Mouse (Mus musculus) embryonic facial prominence, embryonic 11.5 days (tissue): ENCODE measurements around the gene Rarres1. TPM values are rescaled to one million over a fixed set of nuclear protein-coding genes. Genes with fewer than 3 reads are reported as not detected.

ENCODE experiments used
- ATAC-seq: fragments of 200-750 bp; cut with Nextera tagmentation; replicated peaks from 2 replicates; pipeline ENCODE4 v1.8.0; 2017; ENCODE audit warnings: low read depth; ENCODE audit not compliant: insufficient number of reproducible peaks, low FRiP score, low TSS enrichment
- DNase-seq: peaks from one replicate; pipeline ENCODE4 v3.0.0-alpha.2; 2015; ENCODE audit warnings: low spot score
- H3K27ac ChIP-seq: fragments of 300-500 bp; sonication (generic); replicated peaks from 2 replicates; pipeline ENCODE4 v1.5.1; 2014; ENCODE audit warnings: mild to moderate bottlenecking, low read depth, low read length, control low read depth
- H3K27me3 ChIP-seq: fragments of 300-500 bp; sonication (generic); 2 replicates; pipeline ENCODE4 v1.6.1; 2014; ENCODE audit warnings: mild to moderate bottlenecking, low read length, moderate library complexity, mixed read lengths; ENCODE audit not compliant: control insufficient read depth, insufficient read depth
- H3K36me3 ChIP-seq: fragments of 300-500 bp; sonication (generic); replicated peaks from 2 replicates; pipeline ENCODE4 v1.6.1; 2014; ENCODE audit warnings: low read depth, mild to moderate bottlenecking, low read length, moderate library complexity, mixed read lengths; ENCODE audit not compliant: control insufficient read depth, insufficient read depth
- H3K4me1 ChIP-seq: fragments of 300-500 bp; sonication (generic); 2 replicates; pipeline ENCODE4 v1.6.1; 2014; ENCODE audit warnings: low read length, mixed read lengths; ENCODE audit not compliant: control insufficient read depth, insufficient read depth
- H3K4me2 ChIP-seq: fragments of 300-500 bp; sonication (generic); 2 replicates; pipeline ENCODE4 v1.6.1; 2014; ENCODE audit warnings: low read depth, mild to moderate bottlenecking, control low read depth, low read length, moderate library complexity
- H3K4me3 ChIP-seq: fragments of 300-500 bp; sonication (generic); 2 replicates; pipeline ENCODE4 v1.5.1; 2014; ENCODE audit warnings: low read depth, low read length, control low read depth
- H3K9ac ChIP-seq: fragments of 300-500 bp; sonication (generic); replicated peaks from 2 replicates; pipeline ENCODE4 v1.6.1; 2014; ENCODE audit warnings: mild to moderate bottlenecking, control low read depth, low read length
- H3K9me3 ChIP-seq: fragments of 300-500 bp; sonication (generic); replicated peaks from 2 replicates; pipeline ENCODE4 v1.6.1; 2016; ENCODE audit warnings: mild to moderate bottlenecking, low read length, inconsistent platforms, mixed read lengths; ENCODE audit not compliant: control insufficient read depth
- WGBS: fragments of 180-500 bp; shearing (Covaris S2); extraction: QIAGEN DNeasy Blood & Tissue Kit; methylation state at CpG from one replicate; pipeline ENCODE4 v1.1.7; 2014; 5-methylcytosine and 5-hydroxymethylcytosine counted together
- polyA plus RNA-seq: library from polyadenylated mRNA; unstranded; fragments of >200 nt; fragmentation: Nextera tagmentation; extraction: Ambion mirVana; gene quantifications from 2 replicates; pipeline ENCODE4 v1.2.1, GENCODE M21; 2014

Rarres1 gene
- polyA plus RNA-seq, 1 experiment from 2014 or later: 0.52 TPM

GRCm38 (mm10) chr3:67463450-67464372, 51.6 kb downstream of the Rarres1 start, which contains the start of gene Lxn:
Gene Lxn (minus strand): TSS chr3:67463926.
- peak within 1 kb of the TSS; percentile 74 for H3K9ac ChIP-seq
- peak within 1 kb of the TSS; percentile 64 for H3K4me3 ChIP-seq
- peak within 1 kb of the TSS; percentile 41; the same call in 1 of the 2 replicates for H3K27ac ChIP-seq
- under 1% methylated on average over 40 of the region's 43 CpGs for WGBS
- no peaks in the 10 kb centered on the region for H3K9me3 ChIP-seq
- peak within 1 kb of the TSS; percentile 82 for H3K4me2 ChIP-seq
- peak; percentile 91 for ATAC-seq
- H3K4me1 ChIP-seq: peaks cover 2% of the 10 kb centered on the region; the same call in 1 of the 2 replicates
- H3K36me3 ChIP-seq: no peaks in the 10 kb centered on the region; the same call in 1 of the 2 replicates
- no peaks in the 10 kb centered on the region for H3K27me3 ChIP-seq
- DNase-seq: peak; percentile 73

DNA sequence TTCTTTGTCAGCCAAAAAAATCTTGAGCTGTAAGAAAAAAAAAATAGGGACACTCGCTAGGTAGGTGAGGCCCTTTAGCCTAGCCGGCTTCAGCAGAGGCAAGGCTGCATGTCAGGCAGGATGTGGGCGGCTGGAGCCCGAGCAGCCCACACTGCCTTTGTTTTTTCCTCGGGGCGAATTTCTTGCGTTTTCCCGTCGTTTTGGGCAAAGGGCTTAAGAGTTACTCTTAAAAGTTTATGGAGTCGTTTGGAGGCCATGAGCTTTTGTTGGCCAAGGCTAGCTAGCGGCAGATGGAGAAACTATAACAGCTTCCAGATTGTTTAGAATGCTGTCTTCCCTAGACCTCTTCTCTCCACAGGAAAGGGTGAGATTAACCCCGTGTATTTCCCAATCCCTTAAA, 52.3 kb downstream of the Rarres1 start:
- H3K27me3 ChIP-seq: no peaks in the 10 kb centered on the region
- 2% methylated on average over 12 of the region's 12 CpGs for WGBS
- peaks cover 2% of the 10 kb centered on the region; the same call in 1 of the 2 replicates for H3K4me1 ChIP-seq
- H3K27ac ChIP-seq: no peak overlapping the region; the same call in 1 of the 2 replicates
- peak overlapping the region; percentile 64 for H3K4me3 ChIP-seq
- peak overlapping the region; percentile 74 for H3K9ac ChIP-seq
- DNase-seq (peak; percentile 54), ATAC-seq (no peak)
- no peaks in the 10 kb centered on the region; the same call in 1 of the 2 replicates for H3K36me3 ChIP-seq
- no peaks in the 10 kb centered on the region for H3K9me3 ChIP-seq
- peak overlapping the region; percentile 82 for H3K4me2 ChIP-seq

DNA sequence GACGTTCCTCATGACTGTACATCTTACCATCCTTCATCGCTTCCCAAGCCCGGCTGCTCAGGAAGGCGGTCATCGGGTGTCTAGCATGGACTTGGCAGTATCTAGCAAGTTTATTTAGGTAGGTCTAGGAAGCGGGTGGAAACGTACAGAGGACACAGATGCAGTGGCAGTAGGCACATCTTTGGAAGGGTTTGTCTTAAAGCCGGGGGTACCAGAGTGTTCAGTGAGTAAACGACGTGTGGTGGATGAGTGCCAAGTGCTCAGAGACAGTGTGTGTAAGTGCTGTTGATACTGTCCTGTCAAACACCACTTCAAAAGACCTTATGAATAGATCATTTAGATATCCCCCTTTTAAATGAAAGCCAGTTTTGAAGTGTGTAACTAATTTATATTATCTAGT, 52.7 kb downstream of the Rarres1 start:
- Histone ChIP-seq H3K9ac (no peak overlapping the region), H3K4me1 (peaks cover 2% of the 10 kb centered on the region; the same call in 1 of the 2 replicates), H3K27me3 (no peaks in the 10 kb centered on the region), H3K9me3 (no peaks in the 10 kb centered on the region), H3K4me2 (peak overlapping the region; percentile 82), H3K4me3 (peak overlapping the region; percentile 64), H3K27ac (no peak overlapping the region), H3K36me3 (no peaks in the 10 kb centered on the region; the same call in 1 of the 2 replicates)
- DNase-seq: peak; percentile 10
- ATAC-seq: no peak
- 60% methylated on average over 10 of the region's 10 CpGs for WGBS

DNA sequence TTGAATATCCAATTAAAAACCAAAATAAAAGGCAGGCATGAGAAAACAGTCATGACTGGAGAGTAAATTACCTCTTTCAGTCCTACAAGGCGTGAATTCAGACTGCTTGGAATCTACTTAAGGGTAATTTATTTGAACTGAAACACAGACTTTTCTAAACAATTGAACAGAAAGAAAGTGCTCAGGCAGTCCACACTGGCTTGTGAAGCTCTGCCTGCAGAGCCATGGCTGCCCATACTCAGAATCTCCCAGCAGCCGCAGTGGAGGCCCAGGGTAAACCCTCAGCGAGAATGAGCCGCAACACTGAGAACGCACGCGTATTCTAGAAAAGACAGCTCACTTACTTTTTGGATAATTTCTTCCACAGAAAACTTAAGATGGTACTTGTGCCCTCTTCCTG, 53.3 kb downstream of the Rarres1 start:
- Histone ChIP-seq H3K27ac (no peak overlapping the region), H3K27me3 (no peaks in the 10 kb centered on the region), H3K36me3 (no peaks in the 10 kb centered on the region; the same call in 1 of the 2 replicates), H3K4me2 (no peak overlapping the region), H3K4me3 (no peak overlapping the region), H3K4me1 (peaks cover 2% of the 10 kb centered on the region; the same call in 1 of the 2 replicates), H3K9me3 (no peaks in the 10 kb centered on the region), H3K9ac (no peak overlapping the region)
- ATAC-seq: no peak
- 86% methylated on average over 7 of the region's 7 CpGs for WGBS
- no peak for DNase-seq

- Histone ChIP-seq H3K4me3 (no peak overlapping the region), H3K4me1 (peaks cover 2% of the 10 kb centered on the region; the same call in 1 of the 2 replicates), H3K27me3 (no peaks in the 10 kb centered on the region), H3K9me3 (no peaks in the 10 kb centered on the region), H3K36me3 (peaks cover 2% of the 10 kb centered on the region; the same call in 1 of the 2 replicates), H3K9ac (no peak overlapping the region), H3K27ac (no peak overlapping the region), H3K4me2 (no peak overlapping the region)
- DNase-seq (no peak), ATAC-seq (no peak)
- 89% methylated on average over 3 of the region's 3 CpGs for WGBS
These were observed 55.4 kb downstream of the Rarres1 start for GRCm38 (mm10) chr3:67459881-67460280.

GRCm38 (mm10) chr3:67450601-67451210, 64.6 kb downstream of the Rarres1 start:
- H3K36me3 ChIP-seq: peaks cover 3% of the 10 kb centered on the region
- ATAC-seq: no peak
- 90% methylated on average over 5 of the region's 5 CpGs for WGBS

DNA sequence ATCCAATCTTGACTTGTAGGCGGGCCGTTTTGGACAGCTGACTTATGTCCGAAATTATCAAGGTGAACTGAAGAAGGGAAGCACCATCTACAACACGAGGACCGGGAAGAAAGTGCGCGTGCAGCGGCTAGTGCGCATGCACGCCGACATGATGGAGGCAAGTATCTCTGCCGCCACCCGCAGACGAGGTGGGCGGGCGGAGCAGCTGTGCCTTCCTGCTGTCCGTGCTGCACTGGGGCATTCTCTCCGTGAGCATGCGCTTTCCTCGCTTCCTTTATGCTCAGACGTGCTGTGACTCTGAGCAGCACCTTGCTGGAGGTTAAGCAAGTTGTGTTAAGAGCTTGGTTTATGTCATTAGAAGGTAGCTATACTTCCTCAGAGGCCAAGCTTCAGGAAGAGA, 65.7 kb downstream of the Rarres1 start:
- Histone ChIP-seq H3K27ac (no peak overlapping the region), H3K9me3 (no peaks in the 10 kb centered on the region), H3K4me3 (no peak overlapping the region), H3K4me1 (no peaks in the 10 kb centered on the region), H3K36me3 (peaks cover 3% of the 10 kb centered on the region), H3K27me3 (no peaks in the 10 kb centered on the region), H3K9ac (no peak overlapping the region), H3K4me2 (no peak overlapping the region)
- WGBS: 94% methylated on average over 21 of the region's 21 CpGs
- no peak for DNase-seq
- ATAC-seq: no peak

More at GRCm38 (mm10) chr3:67450601-67451210, 64.6 kb downstream of the Rarres1 start:
- H3K27me3 ChIP-seq: no peaks in the 10 kb centered on the region
- no peaks in the 10 kb centered on the region for H3K4me1 ChIP-seq
- DNase-seq: no peak
- H3K4me3 ChIP-seq: no peak overlapping the region
- no peak overlapping the region for H3K4me2 ChIP-seq
- no peaks in the 10 kb centered on the region for H3K9me3 ChIP-seq
- no peak overlapping the region for H3K9ac ChIP-seq
- H3K27ac ChIP-seq: no peak overlapping the region
